Mouse (Mus musculus): Measurements from ENCODE around the gene Snx10.

DNA sequence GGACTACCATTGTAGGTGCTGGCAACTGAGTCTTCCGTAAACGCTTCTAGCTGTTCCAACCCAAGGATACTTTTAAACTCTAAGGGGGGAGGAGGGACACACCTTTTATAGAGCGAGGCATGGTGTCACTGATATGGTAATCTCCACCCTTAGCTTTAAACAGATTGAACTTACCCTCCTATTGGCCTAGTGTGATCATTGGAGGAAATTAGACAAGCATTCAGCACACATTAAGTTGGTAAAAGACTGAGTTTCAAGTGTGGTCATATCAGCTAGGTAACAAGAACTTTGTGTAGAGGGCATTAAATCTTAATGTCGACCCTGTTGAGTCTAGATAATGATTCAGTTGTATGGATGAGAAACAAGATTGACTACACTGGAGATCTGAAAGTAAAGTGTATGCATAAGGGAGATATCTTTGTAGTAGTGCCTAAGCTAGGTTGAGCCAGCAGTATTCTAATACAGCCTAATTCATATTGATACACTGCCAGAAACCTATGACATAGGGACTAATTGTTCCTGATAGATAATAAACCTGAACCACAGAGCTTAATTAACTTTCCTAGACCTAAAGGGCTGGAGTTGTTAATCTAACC, 44.5 kb upstream of the Snx10 start:
- TF ChIP-seq ZNF384 (IDR thresholded peaks at IDR 0.05; ENCODE audit: low read depth, low read length): no peak
- no peak for TF ChIP-seq ZC3H11A (IDR thresholded peaks at IDR 0.05; ENCODE audit: borderline replicate concordance, low read depth, low read length)
- no peak for TF ChIP-seq CHD2 (IDR thresholded peaks at IDR 0.05; ENCODE audit: low read depth, low read length)
- TF ChIP-seq MAFK (IDR thresholded peaks at IDR 0.05; ENCODE audit: insufficient read depth, low read depth, low read length): no peak
- TF ChIP-seq HCFC1 (IDR thresholded peaks at IDR 0.05; ENCODE audit: borderline replicate concordance, insufficient read depth, low read length): no peak

Data from ES-E14 (cell line).